Mouse (Mus musculus) adrenal gland, adult 18-20 months (tissue): ENCODE data around the gene Rap2c. TPM values are rescaled to one million over a fixed set of nuclear protein-coding genes. Genes with fewer than 3 reads are reported as not detected.

Experiments
- DNase-seq, 2 experiments: peaks; one replicate each; pipeline ENCODE4 v3.0.0; 2021 to 2022; ENCODE audit warnings: low spot score in 2 of 2
- total RNA-seq, 2 experiments: library from RNA; stranded (reverse); gene quantifications; 1 replicate in 1 of 2; 2 replicates in 1 of 2; pipeline ENCODE4 v1.2.3; 2021

Rap2c gene
- total RNA-seq, 2 experiments from 2014 or later, result 24.9 to 30.6 TPM

DNA sequence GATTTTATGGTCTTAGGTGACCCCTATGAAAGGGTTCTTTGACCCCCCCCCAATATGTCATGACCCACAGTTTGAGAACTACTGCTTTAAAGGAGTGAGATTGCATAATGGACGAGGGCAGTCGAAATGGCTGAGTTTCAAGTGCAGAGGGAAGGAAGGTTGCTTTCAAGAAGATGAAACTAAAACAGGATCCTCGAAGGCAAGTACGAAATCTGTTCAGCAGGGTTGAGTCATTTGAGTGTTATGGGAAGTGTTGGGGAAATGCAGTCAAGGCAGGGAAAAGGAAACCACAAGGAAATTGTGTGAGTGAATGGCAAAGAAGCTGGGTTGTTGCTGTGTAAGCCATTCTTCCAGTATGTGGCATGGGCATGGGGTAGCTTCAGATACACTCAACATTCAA is 45.7 kb downstream of the Rap2c start:
- DNase-seq, result no peak

DNA sequence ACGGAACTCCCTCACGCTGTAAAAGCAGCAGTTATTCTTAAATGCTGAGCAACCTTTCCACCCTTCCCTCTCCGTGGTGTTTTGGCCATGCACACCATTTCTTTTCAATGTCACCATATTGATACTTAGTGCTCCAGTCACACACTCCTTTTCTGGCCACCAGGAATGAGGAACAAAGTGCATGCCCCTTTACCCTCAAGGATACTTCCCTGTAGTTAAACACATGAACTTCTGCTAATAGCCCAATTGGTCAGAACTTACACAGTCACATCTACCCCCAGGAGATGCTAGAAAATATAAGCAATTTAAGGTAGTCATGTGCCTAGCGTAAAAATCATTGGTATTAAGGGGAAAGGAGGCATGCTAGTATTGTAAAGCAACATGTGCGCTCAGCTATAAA is 47.9 kb downstream of the Rap2c start:
- no peak for DNase-seq

DNA sequence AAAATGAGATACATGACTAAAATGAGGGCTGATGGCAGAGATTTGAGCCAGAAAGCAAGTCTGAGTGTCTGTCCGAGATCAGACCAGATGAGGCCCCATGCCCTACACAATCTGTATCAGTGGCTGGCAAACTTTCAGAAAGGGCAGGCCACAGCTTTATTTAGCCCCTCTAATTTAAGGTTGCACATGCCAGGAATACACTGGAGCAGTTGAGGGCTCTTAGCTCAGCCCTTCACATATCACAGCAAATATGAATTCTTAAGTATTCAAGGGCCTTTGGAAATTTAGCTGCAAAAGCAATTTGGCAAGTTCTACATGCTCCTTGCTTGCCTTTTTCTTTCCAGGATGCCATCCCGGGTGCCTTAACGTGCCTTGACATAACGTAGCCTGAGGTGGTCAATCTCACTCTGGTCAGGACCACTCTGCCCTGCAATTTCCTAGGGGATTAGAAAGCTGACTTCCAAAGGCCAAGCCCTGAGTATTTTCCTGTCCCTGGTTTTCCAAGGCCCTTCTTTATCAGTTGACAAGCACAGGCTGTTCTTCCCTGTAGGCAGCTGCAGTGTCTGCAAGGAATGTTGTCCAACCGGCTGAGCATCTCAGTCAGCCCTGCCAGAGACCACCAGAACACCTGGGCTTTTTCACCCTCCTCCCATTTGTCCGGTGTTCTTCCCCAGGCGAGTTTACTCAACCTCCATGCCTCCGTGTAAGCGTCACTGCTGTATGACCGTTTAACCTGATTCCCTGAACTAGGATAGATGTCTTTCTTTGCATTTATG is 49.5 kb downstream of the Rap2c start:
- DNase-seq, result no peak

DNA sequence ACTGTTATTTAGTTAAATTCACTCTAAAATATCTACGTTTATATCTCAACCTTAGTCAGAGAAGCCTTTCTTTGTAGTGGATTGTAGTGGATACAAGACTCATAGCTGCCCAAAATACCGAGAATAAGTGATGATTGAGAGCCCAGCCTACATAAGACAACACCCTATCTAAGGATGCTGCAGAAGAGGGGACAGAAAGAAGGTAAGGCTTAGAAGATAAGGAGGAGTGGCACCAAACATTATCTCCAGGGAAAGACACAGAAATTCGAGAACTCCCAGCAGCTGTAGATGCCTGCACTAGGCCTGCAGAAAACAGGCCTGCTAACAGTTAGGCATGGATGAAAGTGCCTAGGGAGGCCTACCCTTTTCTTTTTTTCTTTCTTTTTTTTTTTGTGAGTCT is 52.7 kb downstream of the Rap2c start:
- no peak for DNase-seq

DNA sequence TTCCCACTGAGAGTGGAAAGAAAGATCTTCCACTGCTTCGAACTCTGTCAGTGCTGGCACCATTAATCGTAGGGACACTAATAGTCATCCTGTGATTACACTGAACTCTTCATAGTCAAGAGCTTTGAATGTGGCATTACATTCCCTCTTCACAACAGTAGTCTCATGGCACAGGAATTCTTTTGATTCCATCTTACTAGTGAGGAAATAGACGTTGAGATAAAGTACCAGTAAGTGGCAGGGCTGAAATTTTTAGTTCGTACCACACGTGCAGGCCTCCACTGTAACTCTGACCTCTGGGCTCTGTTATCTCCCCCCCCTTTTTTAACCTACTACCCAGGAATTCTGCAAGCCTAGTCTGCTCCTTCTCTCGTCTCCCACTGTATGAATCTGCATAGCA is 54.9 kb downstream of the Rap2c start:
- DNase-seq, result no peak

Other genes with a start within 250 kb of the Rap2c start
- gene Stk26, start 177.0 kb downstream of the Rap2c start, total RNA-seq, result 1 to 10 TPM; 1.9 to 4.1 TPM
- under 1 TPM; 0.13 to 0.19 TPM for gene Frmd7, start 75.3 kb downstream of the Rap2c start, total RNA-seq
- 1 to 10 TPM; 4.4 to 7.6 TPM for gene Mbnl3, start 188.5 kb upstream of the Rap2c start, total RNA-seq